Mouse (Mus musculus): ENCODE measurements around the gene Csnk2a1. TPM values are rescaled to one million over a fixed set of nuclear protein-coding genes. Genes with fewer than 3 reads are reported as not detected.

Gene Csnk2a1
- polyA plus RNA-seq, 1 experiment from 2014 or later, result 109 TPM

DNA sequence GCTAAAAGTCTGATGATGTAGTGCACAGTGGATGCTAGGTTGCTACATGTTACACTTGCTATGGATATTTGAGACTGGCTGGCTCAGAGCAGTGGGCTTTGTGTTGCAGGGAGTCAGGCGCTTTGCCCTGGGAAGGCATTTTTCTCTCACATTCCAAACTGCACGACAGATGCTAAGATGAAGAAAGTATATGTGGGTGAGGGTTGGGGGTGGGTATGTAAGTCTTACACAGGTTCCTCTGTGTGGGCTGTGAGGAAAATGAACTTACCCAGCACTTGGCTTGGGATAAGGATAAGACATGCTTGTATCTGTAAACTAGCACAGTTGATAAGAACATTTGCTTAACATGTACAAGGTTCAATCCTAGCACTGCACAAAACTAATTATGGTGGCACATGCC is 76.2 kb downstream of the Csnk2a1 start:
- Histone ChIP-seq H3K27ac (no peak overlapping the region), H3K9me3 (no peaks in the 10 kb centered on the region), H3K4me2 (replicated peaks) (no peak overlapping the region), H3K9ac (no peak overlapping the region), H3K4me1 (no peaks in the 10 kb centered on the region), H3K36me3 (peaks cover 62% of the 10 kb centered on the region), H3K4me3 (no peak overlapping the region), H3K27me3 (no peaks in the 10 kb centered on the region)
- ATAC-seq (ENCODE audit: low FRiP score, low read depth), result no peak
- WGBS, result 78% methylated on average over 2 of the region's 2 CpGs

DNA sequence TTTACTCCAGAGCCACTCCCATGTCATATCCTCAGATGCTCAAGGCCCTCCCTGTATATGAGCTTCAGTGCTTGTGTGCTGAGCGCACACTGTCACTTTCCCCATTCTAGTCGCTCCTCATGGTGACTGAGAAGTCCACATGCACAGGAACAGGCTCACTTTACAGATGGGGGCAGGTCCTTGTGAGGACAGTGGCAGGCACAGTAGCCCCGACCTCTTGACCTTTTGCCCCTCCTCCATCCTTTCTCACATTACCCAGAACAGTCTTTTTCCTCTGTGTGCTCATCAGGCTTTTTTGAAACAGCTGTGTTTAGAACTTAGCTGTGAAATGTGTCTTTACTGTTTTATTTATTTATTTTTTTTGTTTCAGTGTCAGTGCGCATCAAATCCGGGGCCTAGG is 77.1 kb downstream of the Csnk2a1 start:
- peaks cover 69% of the 10 kb centered on the region for H3K36me3 ChIP-seq
- H3K9ac ChIP-seq, result no peak overlapping the region
- ATAC-seq (ENCODE audit: low FRiP score, low read depth), result no peak
- H3K27ac ChIP-seq, result no peak overlapping the region
- no peaks in the 10 kb centered on the region for H3K27me3 ChIP-seq
- 56% methylated on average over 5 of the region's 5 CpGs for WGBS
- H3K4me2 ChIP-seq (replicated peaks), result no peak overlapping the region
- no peaks in the 10 kb centered on the region for H3K9me3 ChIP-seq
- no peak overlapping the region for H3K4me3 ChIP-seq
- no peaks in the 10 kb centered on the region for H3K4me1 ChIP-seq

DNA sequence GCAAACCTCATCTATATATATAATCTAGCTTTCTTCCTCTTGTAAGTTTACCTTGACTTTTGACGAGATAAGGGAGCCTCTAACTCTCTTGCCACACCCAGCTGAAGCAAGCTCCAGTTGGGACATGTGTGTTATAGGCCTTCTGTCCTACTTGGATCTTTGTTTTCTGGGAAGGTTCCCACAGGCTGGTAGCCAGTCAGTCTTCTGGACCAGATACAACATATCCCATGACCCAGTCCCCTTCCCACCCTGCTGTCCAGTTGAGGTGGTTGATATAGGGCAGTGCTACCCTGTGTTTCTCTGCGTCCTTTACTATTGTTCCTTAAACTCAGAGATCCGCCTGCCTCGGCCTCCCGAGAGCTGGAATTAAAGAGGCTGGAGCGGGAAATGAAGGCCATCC is 78.8 kb downstream of the Csnk2a1 start:
- ATAC-seq (ENCODE audit: low FRiP score, low read depth), result no peak
- no peaks in the 10 kb centered on the region for H3K27me3 ChIP-seq
- no peak overlapping the region for H3K4me3 ChIP-seq
- no peaks in the 10 kb centered on the region for H3K9me3 ChIP-seq
- WGBS, result 95% methylated on average over 6 of the region's 6 CpGs
- H3K9ac ChIP-seq, result no peak overlapping the region
- H3K27ac ChIP-seq, result no peak overlapping the region
- no peak overlapping the region for H3K4me2 ChIP-seq (replicated peaks)
- H3K36me3 ChIP-seq, result peaks cover 86% of the 10 kb centered on the region
- H3K4me1 ChIP-seq, result no peaks in the 10 kb centered on the region

DNA sequence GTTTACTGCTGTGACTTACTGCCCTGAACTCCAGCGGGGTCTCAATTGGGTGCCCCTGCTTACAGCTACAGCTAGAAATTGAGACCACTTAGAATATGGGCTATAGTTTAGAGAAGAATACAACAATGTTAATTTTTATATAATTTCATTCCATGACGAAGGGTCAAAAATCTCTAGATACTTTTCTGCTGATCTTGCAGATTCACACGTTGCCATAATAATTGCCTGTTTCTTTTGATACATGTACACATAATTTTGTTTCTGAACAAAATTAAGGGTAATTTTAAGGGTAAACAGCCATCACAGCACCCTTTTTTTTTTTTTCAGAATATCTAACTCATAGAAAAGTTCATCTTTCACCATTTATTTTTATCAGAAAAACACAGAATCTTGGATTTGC is 80.5 kb downstream of the Csnk2a1 start:
- WGBS, result 90% methylated on average over 3 of the region's 3 CpGs
- no peak for ATAC-seq (ENCODE audit: low FRiP score, low read depth)
- Histone ChIP-seq H3K4me1 (no peaks in the 10 kb centered on the region), H3K27ac (no peak overlapping the region), H3K9me3 (no peaks in the 10 kb centered on the region), H3K27me3 (no peaks in the 10 kb centered on the region), H3K4me2 (replicated peaks) (no peak overlapping the region), H3K4me3 (no peak overlapping the region), H3K9ac (no peak overlapping the region), H3K36me3 (peaks cover 97% of the 10 kb centered on the region)

DNA sequence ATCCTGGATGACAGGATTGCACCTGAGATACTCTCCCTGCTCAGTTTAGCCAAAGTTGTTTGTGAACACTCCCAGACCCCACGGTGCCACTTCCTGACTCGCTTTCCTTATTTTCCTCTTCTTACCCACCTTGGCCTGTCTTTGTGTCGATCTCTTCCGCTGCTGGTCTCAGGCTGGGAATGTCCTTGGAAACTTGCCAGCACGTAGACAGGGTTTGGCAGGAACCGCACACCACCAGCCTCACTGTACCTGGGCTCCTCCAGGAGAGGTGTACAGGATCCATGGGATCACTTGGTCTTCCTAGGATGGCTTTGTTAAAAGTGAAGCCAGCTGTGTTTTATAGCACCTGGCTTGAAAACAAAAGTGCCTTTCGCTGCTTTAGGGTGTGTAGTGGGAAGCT is 86.4 kb downstream of the Csnk2a1 start:
- H3K27ac ChIP-seq, result no peak overlapping the region
- 78% methylated on average over 7 of the region's 7 CpGs for WGBS
- ATAC-seq (ENCODE audit: low FRiP score, low read depth), result no peak

DNA sequence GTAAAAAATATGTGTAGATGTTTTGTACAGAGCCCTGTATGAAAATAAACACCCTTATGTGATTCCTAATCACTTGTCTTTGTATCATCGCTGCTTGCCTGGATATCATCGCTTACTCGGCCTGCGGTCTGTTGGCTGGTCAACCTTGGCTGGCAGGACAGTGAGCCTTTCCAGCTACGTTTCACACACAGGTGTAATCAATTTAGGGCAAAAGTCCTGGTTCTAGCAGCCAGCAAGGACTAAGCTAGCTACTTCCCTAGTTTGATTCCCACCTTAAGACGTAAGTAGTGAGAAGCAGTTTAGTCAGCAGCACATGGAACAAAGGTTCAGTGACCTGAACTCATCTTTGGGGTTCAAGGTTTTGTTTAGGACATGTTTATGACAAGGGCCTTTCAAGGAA is 87.3 kb downstream of the Csnk2a1 start:
- Histone ChIP-seq H3K27me3 (no peaks in the 10 kb centered on the region), H3K4me3 (no peak overlapping the region), H3K9me3 (no peaks in the 10 kb centered on the region), H3K9ac (no peak overlapping the region), H3K4me1 (no peaks in the 10 kb centered on the region), H3K36me3 (peaks cover 100% of the 10 kb centered on the region), H3K27ac (no peak overlapping the region), H3K4me2 (replicated peaks) (no peak overlapping the region)
- ATAC-seq (ENCODE audit: low FRiP score, low read depth), result no peak
- 85% methylated on average over 6 of the region's 6 CpGs for WGBS

More for the DNA sequence above, 86.4 kb downstream of the Csnk2a1 start:
- Histone ChIP-seq H3K27me3 (no peaks in the 10 kb centered on the region), H3K9me3 (no peaks in the 10 kb centered on the region), H3K4me1 (no peaks in the 10 kb centered on the region), H3K4me2 (replicated peaks) (no peak overlapping the region), H3K9ac (no peak overlapping the region), H3K36me3 (peaks cover 100% of the 10 kb centered on the region), H3K4me3 (no peak overlapping the region)

DNA sequence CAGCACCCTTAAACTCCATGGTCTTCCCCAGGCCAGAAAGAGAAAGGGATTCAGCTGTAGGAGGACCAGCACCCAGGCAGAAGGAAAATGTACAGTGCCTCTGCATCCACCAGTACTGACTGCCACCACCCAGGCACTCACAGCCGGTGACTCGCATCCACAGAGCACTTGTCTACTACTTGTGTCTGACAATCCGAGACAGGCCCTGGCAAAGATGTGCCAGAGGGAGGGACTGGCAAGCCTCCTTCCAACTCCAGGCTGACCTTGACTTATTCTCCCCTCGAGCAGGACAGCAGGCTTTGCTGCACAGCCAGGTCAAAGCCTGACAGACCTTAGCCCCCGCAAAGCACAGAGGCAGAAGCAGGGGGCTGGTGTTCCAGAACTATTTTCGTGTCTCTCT is 90.4 kb downstream of the Csnk2a1 start:
- Histone ChIP-seq H3K36me3 (peaks cover 93% of the 10 kb centered on the region), H3K4me3 (no peak overlapping the region), H3K4me2 (replicated peaks) (no peak overlapping the region), H3K27ac (no peak overlapping the region), H3K4me1 (no peaks in the 10 kb centered on the region), H3K9me3 (no peaks in the 10 kb centered on the region), H3K27me3 (no peaks in the 10 kb centered on the region), H3K9ac (no peak overlapping the region)
- WGBS, result 84% methylated on average over 6 of the region's 6 CpGs
- ATAC-seq (ENCODE audit: low FRiP score, low read depth), result no peak

DNA sequence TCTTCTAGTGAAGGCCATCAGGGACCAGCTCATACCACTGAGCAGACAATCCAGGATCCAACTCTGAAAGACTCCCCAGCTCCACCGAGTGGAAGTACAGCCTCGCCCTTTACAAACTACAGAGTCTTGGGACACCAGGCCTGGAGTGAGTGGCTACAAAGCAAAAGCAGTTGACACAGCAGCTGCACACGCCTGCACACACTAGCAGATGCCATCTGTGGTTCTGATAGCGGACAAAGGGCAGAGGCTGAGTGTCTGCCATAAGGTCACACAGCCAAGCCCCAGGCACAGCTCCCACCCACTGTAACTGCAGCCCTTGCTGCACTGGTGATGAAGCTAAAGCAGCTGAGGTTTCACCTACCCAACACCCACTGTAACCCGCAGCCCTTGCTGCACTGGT is 94.9 kb downstream of the Csnk2a1 start:
- no peaks in the 10 kb centered on the region for H3K9me3 ChIP-seq
- peaks cover 92% of the 10 kb centered on the region for H3K36me3 ChIP-seq
- no peaks in the 10 kb centered on the region for H3K27me3 ChIP-seq
- H3K4me3 ChIP-seq, result no peak overlapping the region
- H3K9ac ChIP-seq, result 0 out of 2 replicates have a peak overlapping the region, but pooled peaks have one; percentile 31
- peak; percentile 18; the same call in 1 of the 2 replicates for ATAC-seq (ENCODE audit: low FRiP score, low read depth)
- H3K4me2 ChIP-seq (replicated peaks), result no peak overlapping the region
- no peaks in the 10 kb centered on the region for H3K4me1 ChIP-seq
- H3K27ac ChIP-seq, result no peak overlapping the region
- 84% methylated on average over 5 of the region's 5 CpGs for WGBS

DNA sequence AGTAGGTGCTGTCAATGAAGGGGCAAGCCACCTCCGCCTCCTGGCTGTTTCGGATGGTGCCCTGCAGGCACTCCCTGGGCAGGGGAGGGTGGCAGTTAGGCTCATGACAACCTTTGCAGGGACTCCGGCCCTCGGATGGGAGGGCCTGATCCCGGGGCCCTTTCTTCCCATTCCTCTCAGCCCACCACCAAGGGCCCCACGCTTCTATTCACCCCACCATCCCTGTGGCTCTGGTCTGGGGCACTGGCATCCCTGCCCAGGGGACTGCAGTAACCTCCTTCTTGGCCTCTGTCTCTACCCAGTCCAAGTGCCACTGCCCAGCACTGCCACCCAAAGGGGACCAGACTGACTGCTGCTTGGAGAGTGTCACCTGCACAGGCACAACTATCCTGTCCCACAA is 95.6 kb downstream of the Csnk2a1 start:
- peaks cover 92% of the 10 kb centered on the region for H3K36me3 ChIP-seq
- WGBS, result 96% methylated on average over 6 of the region's 6 CpGs

DNA sequence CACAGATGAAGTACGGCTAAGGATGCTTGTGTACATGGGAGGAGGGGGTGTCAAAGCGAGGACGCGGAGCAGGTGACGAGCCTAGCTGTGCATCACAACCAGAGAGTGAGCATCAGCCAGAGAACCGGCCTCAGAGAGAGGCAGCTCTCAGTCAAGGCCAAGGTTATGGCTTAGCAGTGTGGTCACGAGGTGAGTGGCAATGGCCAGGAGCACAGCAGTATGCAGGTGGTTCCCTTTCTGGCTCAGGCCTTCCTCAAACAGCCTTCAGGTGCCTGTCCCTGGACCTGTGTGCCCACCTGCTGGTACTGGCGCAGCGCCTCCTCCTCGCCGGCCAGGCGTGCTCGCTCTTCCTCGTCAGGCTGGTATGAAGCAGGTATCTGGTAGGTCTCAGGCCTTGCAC is 97.3 kb downstream of the Csnk2a1 start:
- no peak overlapping the region for H3K4me2 ChIP-seq (replicated peaks)
- H3K9me3 ChIP-seq, result no peaks in the 10 kb centered on the region
- no peaks in the 10 kb centered on the region for H3K4me1 ChIP-seq
- peaks cover 92% of the 10 kb centered on the region for H3K36me3 ChIP-seq
- 94% methylated on average over 14 of the region's 14 CpGs for WGBS
- H3K27me3 ChIP-seq, result no peaks in the 10 kb centered on the region
- H3K27ac ChIP-seq, result no peak overlapping the region
- ATAC-seq (ENCODE audit: low FRiP score, low read depth), result 0 out of 2 replicates have a peak, but pooled peaks have one; percentile 20
- H3K4me3 ChIP-seq, result no peak overlapping the region
- H3K9ac ChIP-seq, result no peak overlapping the region

More for the DNA sequence above, 95.6 kb downstream of the Csnk2a1 start:
- Histone ChIP-seq H3K27ac (no peak overlapping the region), H3K9me3 (no peaks in the 10 kb centered on the region), H3K4me2 (replicated peaks) (no peak overlapping the region), H3K4me1 (no peaks in the 10 kb centered on the region), H3K27me3 (no peaks in the 10 kb centered on the region), H3K9ac (no peak overlapping the region), H3K4me3 (no peak overlapping the region)
- ATAC-seq (ENCODE audit: low FRiP score, low read depth), result no peak

DNA sequence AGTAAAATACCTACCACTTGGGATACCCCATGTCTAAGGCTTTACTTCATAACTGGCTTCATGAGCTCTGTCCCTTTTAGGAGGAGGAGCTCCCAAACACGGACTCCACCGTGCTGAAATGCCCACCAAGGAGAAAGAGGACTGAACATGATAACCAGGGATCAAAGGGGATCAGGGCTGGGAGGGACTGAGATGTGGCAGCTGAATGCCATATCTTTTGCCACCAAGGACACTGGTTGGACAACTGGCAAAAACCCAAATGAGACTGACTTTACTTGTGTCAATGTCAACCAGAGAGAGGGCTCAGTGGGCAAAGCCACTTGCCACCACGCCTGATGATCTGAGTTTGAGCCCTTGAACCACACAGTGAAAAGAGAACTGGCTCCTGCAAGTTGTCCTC is 98.2 kb downstream of the Csnk2a1 start:
- Histone ChIP-seq H3K4me1 (peaks cover 1% of the 10 kb centered on the region; the same call in 1 of the 2 replicates), H3K27ac (no peak overlapping the region), H3K36me3 (peaks cover 94% of the 10 kb centered on the region), H3K4me2 (replicated peaks) (no peak overlapping the region), H3K9ac (no peak overlapping the region), H3K27me3 (no peaks in the 10 kb centered on the region), H3K4me3 (no peak overlapping the region), H3K9me3 (no peaks in the 10 kb centered on the region)
- no peak for ATAC-seq (ENCODE audit: low FRiP score, low read depth)
- WGBS, result 93% methylated on average over 3 of the region's 3 CpGs

DNA sequence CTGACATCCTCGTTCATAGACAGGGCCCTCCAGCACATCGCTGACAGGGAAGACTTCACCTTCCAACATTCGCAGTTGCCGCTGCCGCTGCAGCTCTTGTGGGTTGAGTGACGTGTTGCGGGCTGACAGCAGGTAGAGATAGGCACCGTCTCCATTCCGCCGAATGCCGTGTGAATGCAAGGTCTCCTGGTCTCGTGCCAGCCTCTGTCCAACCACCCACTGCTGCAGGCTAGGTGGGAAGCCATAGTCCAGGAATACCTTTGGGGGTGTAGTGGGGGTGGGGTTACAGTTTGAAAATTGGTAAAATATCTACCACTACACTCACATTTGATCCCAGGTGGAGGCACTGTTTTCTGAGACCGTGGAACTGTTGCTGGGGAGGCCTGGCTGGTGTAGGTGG is 99.5 kb downstream of the Csnk2a1 start:
- no peaks in the 10 kb centered on the region for H3K9me3 ChIP-seq
- no peak overlapping the region for H3K9ac ChIP-seq
- WGBS, result 95% methylated on average over 13 of the region's 13 CpGs
- ATAC-seq (ENCODE audit: low FRiP score, low read depth), result no peak
- no peak overlapping the region for H3K4me3 ChIP-seq
- H3K4me2 ChIP-seq (replicated peaks), result no peak overlapping the region
- no peaks in the 10 kb centered on the region for H3K27me3 ChIP-seq
- peaks cover 88% of the 10 kb centered on the region for H3K36me3 ChIP-seq
- H3K27ac ChIP-seq, result no peak overlapping the region
- peaks cover 14% of the 10 kb centered on the region for H3K4me1 ChIP-seq

DNA sequence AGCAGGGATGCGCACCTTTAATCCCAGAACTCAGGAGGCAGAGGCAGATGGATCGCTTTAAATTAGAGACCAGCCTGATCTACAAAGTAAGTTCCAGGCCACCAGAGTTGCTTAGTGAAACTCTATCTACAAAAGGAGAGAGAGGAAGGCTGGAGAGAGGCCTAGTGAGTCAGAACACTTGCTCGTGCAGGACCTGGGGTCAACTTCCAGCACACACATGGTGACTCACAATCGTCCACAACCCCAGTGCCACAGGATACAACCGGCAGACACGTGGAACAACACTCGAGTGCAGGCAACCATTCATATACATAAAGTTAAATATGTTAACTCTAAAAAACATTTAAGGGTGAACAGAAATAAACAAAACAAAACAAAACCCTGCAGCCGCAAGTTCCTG is 100.0 kb downstream of the Csnk2a1 start:
- H3K9ac ChIP-seq, result no peak overlapping the region
- H3K27me3 ChIP-seq, result no peaks in the 10 kb centered on the region
- no peak overlapping the region for H3K4me3 ChIP-seq
- peaks cover 19% of the 10 kb centered on the region for H3K4me1 ChIP-seq
- no peak for ATAC-seq (ENCODE audit: low FRiP score, low read depth)
- 87% methylated on average over 8 of the region's 8 CpGs for WGBS
- H3K9me3 ChIP-seq, result no peaks in the 10 kb centered on the region
- H3K4me2 ChIP-seq (replicated peaks), result no peak overlapping the region
- peaks cover 83% of the 10 kb centered on the region for H3K36me3 ChIP-seq
- H3K27ac ChIP-seq, result no peak overlapping the region
